ENCODE assay signal across 7 mouse cellular contexts in the genomic region with DNA sequence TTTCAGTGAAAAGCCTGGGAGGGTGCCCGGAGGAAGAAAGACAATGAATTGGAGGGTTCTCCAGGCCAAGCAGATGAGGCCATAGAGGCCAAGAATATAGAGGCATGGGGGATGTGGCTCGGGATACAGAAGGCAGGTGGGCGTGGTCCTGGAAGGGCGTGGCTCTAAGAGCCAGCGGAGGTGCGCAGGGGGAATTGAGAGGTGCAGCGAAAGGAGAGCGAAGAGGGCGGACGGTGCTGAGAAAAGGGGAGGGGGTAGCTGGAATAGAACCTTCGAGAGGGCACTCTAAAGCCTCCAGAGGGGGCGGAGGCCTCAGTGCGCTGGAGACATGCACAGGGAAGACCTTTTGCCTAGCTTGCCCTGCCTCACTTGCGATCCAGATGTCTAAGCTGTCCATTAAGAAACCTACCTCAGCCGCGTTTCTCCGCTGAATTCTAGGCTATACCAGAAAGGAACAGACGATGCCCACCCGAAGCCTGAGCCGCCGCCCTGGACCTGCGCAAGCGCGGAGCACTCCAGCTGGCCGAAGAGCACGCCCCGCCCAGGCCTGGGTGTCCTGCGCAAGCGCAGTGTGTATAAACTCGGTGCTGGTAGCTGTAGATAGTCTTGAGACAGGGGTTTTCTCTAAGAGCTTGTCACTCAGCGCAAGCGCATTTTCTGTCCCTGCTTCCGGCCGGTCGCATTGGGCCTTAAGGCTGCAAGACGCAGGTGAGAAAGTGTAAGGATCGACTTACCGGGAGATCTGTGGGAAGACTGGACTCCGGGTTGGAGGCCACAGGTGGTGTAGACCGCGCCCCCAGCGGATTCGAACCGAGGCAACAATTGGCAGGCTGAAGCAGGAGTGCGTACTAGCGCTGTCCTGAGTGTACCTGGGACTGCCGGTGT. TPM values are rescaled to one million over a fixed set of nuclear protein-coding genes. Genes with fewer than 3 reads are reported as not detected.
DNase-seq lines count a peak whose midpoint lies in the region; ATAC-seq and TF ChIP-seq lines count a peak whose summit lies in the region.

Gene Prmt2, minus strand, starts transcription at position 525 of the 885 bp plus-strand sequence.

- H3K9me3 ChIP-seq in embryonic facial prominence, embryonic 10.5 days: no peaks in the 10 kb centered on the region
- no peaks in the 10 kb centered on the region for H3K9me3 ChIP-seq in intestine, postnatal 0 days (ENCODE audit: control insufficient read depth)
- H3K9me3 ChIP-seq in midbrain, embryonic 12.5 days: no peaks in the 10 kb centered on the region

- DNase-seq in adrenal gland, postnatal 10 days: peak; percentile 93
- DNase-seq in embryonic facial prominence, embryonic 10.5 days (ENCODE audit: low spot score): peak; percentile 96
- peak; percentile 63 for DNase-seq in gonadal fat pad, adult 2 months (ENCODE audit: low read depth)
- DNase-seq in left cerebral cortex, postnatal 4 days: peak; percentile 96

- peak; percentile 59 for TF ChIP-seq POLR2A in small intestine, adult 2 months (IDR thresholded peaks at IDR 0.05; ENCODE audit: low read depth, low read length)

- TF ChIP-seq CTCF in intestine, postnatal 0 days (IDR thresholded peaks at IDR 0.05; ENCODE audit: low read depth): peak; percentile 59
- peak; percentile 40; the same call in 1 of the 2 replicates for TF ChIP-seq CTCF in small intestine, adult 2 months (IDR thresholded peaks at IDR 0.05; ENCODE audit: extremely low read depth, insufficient read length, insufficient replicate concordance, low read depth, low read length)

- peak within 1 kb of the TSS; percentile 84 for H3K4me2 ChIP-seq in intestine, postnatal 0 days (replicated peaks; ENCODE audit: low read depth)
- peak within 1 kb of the TSS; percentile 84 for H3K4me2 ChIP-seq in midbrain, embryonic 12.5 days (replicated peaks)

- H3K27ac ChIP-seq in embryonic facial prominence, embryonic 10.5 days (replicated peaks): peak within 1 kb of the TSS; percentile 86
- H3K27ac ChIP-seq in intestine, postnatal 0 days (ENCODE audit: low read depth, low read length): peak within 1 kb of the TSS; percentile 69
- H3K27ac ChIP-seq in midbrain, embryonic 12.5 days (replicated peaks): peak within 1 kb of the TSS; percentile 95
- peak within 1 kb of the TSS; percentile 40 for H3K27ac ChIP-seq in small intestine, adult 2 months (ENCODE audit: insufficient read depth, low read depth, low read length)

- under 1% methylated on average over 47 of the region's 47 CpGs for WGBS in embryonic facial prominence, embryonic 10.5 days
- under 1% methylated on average over 46 of the region's 47 CpGs for WGBS in intestine, postnatal 0 days
- under 1% methylated on average over 46 of the region's 47 CpGs for WGBS in midbrain, embryonic 12.5 days
- under 1% methylated on average over 47 of the region's 47 CpGs for WGBS in small intestine, adult 2 months

- H3K27me3 ChIP-seq in embryonic facial prominence, embryonic 10.5 days (replicated peaks; ENCODE audit: low read depth, poor library complexity, severe bottlenecking): no peaks in the 10 kb centered on the region
- no peaks in the 10 kb centered on the region for H3K27me3 ChIP-seq in intestine, postnatal 0 days (replicated peaks; ENCODE audit: control insufficient read depth, insufficient read depth, low read length)
- H3K27me3 ChIP-seq in midbrain, embryonic 12.5 days: peaks cover 12% of the 10 kb centered on the region; the same call in 1 of the 2 replicates
- no peaks in the 10 kb centered on the region for H3K27me3 ChIP-seq in small intestine, adult 2 months (ENCODE audit: control insufficient read depth, insufficient read depth, low read length)

- peak; percentile 98 for ATAC-seq in intestine, postnatal 0 days
- ATAC-seq in midbrain, embryonic 12.5 days (ENCODE audit: low FRiP score, low read depth): peak; percentile 99

- H3K4me1 ChIP-seq in embryonic facial prominence, embryonic 10.5 days: peaks cover 17% of the 10 kb centered on the region
- no peaks in the 10 kb centered on the region for H3K4me1 ChIP-seq in intestine, postnatal 0 days (replicated peaks; ENCODE audit: control insufficient read depth, insufficient read depth, low read length)
- peaks cover 20% of the 10 kb centered on the region for H3K4me1 ChIP-seq in midbrain, embryonic 12.5 days
- H3K4me1 ChIP-seq in small intestine, adult 2 months (ENCODE audit: control insufficient read depth, insufficient read depth, insufficient read length, low read length): no peaks in the 10 kb centered on the region

- H3K9ac ChIP-seq in intestine, postnatal 0 days (ENCODE audit: low read depth, low read length): peak within 1 kb of the TSS; percentile 49
- peak within 1 kb of the TSS; percentile 68 for H3K9ac ChIP-seq in midbrain, embryonic 12.5 days (replicated peaks)

- peaks cover 7% of the 10 kb centered on the region; the same call in 1 of the 2 replicates for H3K36me3 ChIP-seq in embryonic facial prominence, embryonic 10.5 days (replicated peaks)
- peaks cover 7% of the 10 kb centered on the region; the same call in 1 of the 2 replicates for H3K36me3 ChIP-seq in intestine, postnatal 0 days (ENCODE audit: control insufficient read depth, insufficient read depth)
- H3K36me3 ChIP-seq in midbrain, embryonic 12.5 days: no peaks in the 10 kb centered on the region
- no peaks in the 10 kb centered on the region for H3K36me3 ChIP-seq in small intestine, adult 2 months (ENCODE audit: control insufficient read depth, insufficient read depth, low read length)

- H3K4me3 ChIP-seq in embryonic facial prominence, embryonic 10.5 days: peak within 1 kb of the TSS; percentile 82
- H3K4me3 ChIP-seq in intestine, postnatal 0 days (ENCODE audit: low read depth, low read length): peak within 1 kb of the TSS; percentile 71
- H3K4me3 ChIP-seq in midbrain, embryonic 12.5 days: peak within 1 kb of the TSS; percentile 65
- H3K4me3 ChIP-seq in small intestine, adult 2 months (ENCODE audit: low read depth, low read length): peak within 1 kb of the TSS; percentile 73

- intact Hi-C loops in left cerebral cortex, postnatal 4 days (cut with DNase I): no loop called here

RNA-seq across cellular contexts. Expression of gene Prmt2, which starts in this region (rescaled TPM):
- total RNA-seq in adrenal gland, postnatal 10 days (2021): 10 to 100 TPM; 17.5 to 18.5 TPM
- 62.2 and 64.5 TPM in 2 replicates for polyA plus RNA-seq in embryonic facial prominence, embryonic 10.5 days (2016; fragmentation: Nextera tagmentation; extraction: Ambion mirVana)
- 49.0 and 49.7 TPM in 2 replicates for polyA plus RNA-seq in gonadal fat pad, adult 2 months (2012; rRNA removed)
- polyA plus RNA-seq in intestine, postnatal 0 days (2015; fragmentation: Nextera tagmentation; extraction: Ambion mirVana): 23.9 and 25.6 TPM in 2 replicates
- 100 to 1,000 TPM; 145 to 146 TPM for total RNA-seq in left cerebral cortex, postnatal 4 days (2021)
- polyA plus RNA-seq in midbrain, embryonic 12.5 days (2016; fragmentation: Nextera tagmentation; extraction: Ambion mirVana): 131 and 139 TPM in 2 replicates
- polyA plus RNA-seq in small intestine, adult 2 months (2012; rRNA removed): 13.2 and 24.2 TPM in 2 replicates

Comparison
In these comparisons a context has a peak if more than half of its experiments do, and no peak if none do; other contexts are left out.
1. Peak in every context shown above with its lines: DNase-seq, ATAC-seq, H3K4me3 ChIP-seq and H3K27ac ChIP-seq.
2. RNA of gene Prmt2 (total RNA-seq): 145 to 146 TPM in left cerebral cortex, postnatal 4 days; 17.5 to 18.5 TPM in adrenal gland, postnatal 10 days; every median in the first group is over 4 times any median in the second.
3. H3K27ac ChIP-seq: peak in every context shown above with its lines; median percentile 95 in midbrain, embryonic 12.5 days; 86 in embryonic facial prominence, embryonic 10.5 days; 69 in intestine, postnatal 0 days; 40 in small intestine, adult 2 months.